Mouse (Mus musculus) stomach, postnatal 0 days (tissue): Measurements from ENCODE around the gene Atp6v1b1. TPM values are rescaled to one million over a fixed set of nuclear protein-coding genes. Genes with fewer than 3 reads are reported as not detected.

Experiments
- ATAC-seq: fragments of 200-750 bp; cut with Nextera tagmentation; 2 replicates; pipeline ENCODE4 v1.8.0; 2017; ENCODE audit not compliant: low FRiP score, low TSS enrichment
- DNase-seq: peaks from one replicate; pipeline ENCODE4 v3.0.0-alpha.2; 2016; ENCODE audit warnings: low spot score
- H3K27ac ChIP-seq: fragments of 300-500 bp; sonication (generic); replicated peaks from 2 replicates; pipeline ENCODE4 v1.5.1; 2014; ENCODE audit warnings: mild to moderate bottlenecking, control low read depth
- H3K27me3 ChIP-seq: fragments of 300-500 bp; sonication (generic); 2 replicates; pipeline ENCODE4 v1.6.1; 2014; ENCODE audit warnings: low read length; ENCODE audit not compliant: control insufficient read depth, insufficient read depth
- H3K36me3 ChIP-seq: fragments of 300-500 bp; sonication (generic); 2 replicates; pipeline ENCODE4 v1.6.1; 2014; ENCODE audit warnings: low read length, mixed read lengths; ENCODE audit not compliant: control insufficient read depth, insufficient read depth
- H3K4me1 ChIP-seq: fragments of 300-500 bp; sonication (generic); replicated peaks from 2 replicates; pipeline ENCODE4 v1.6.1; 2014; ENCODE audit warnings: antibody characterized with exemption; ENCODE audit not compliant: control insufficient read depth, insufficient read depth
- H3K4me2 ChIP-seq: fragments of 300-500 bp; sonication (generic); replicated peaks from 2 replicates; pipeline ENCODE4 v1.6.1; 2014; ENCODE audit warnings: low read depth, mild to moderate bottlenecking, control low read depth, moderate library complexity
- H3K4me3 ChIP-seq: fragments of 300-500 bp; sonication (generic); 2 replicates; pipeline ENCODE4 v1.5.1; 2014; ENCODE audit warnings: low read depth, low read length, control low read depth
- H3K9ac ChIP-seq: fragments of 300-500 bp; sonication (generic); 2 replicates; pipeline ENCODE4 v1.6.1; 2014; ENCODE audit warnings: mild to moderate bottlenecking, low read length, control low read depth, mixed read lengths
- H3K9me3 ChIP-seq: fragments of 300-500 bp; sonication (generic); 2 replicates; pipeline ENCODE4 v1.6.1; 2016; ENCODE audit warnings: low read length; ENCODE audit not compliant: control insufficient read depth
- CTCF ChIP-seq: IDR thresholded peaks from 2 replicates; pipeline ENCODE4 v1.5.1; 2016; ENCODE audit warnings: antibody characterized with exemption, low read depth, mild to moderate bottlenecking, moderate library complexity
- EP300 ChIP-seq: optimal IDR thresholded peaks from 2 replicates; pipeline ENCODE3; 2016; ENCODE audit warnings: antibody characterized with exemption
- WGBS: fragments of 180-500 bp; shearing (Covaris S2); extraction: QIAGEN DNeasy Blood & Tissue Kit; methylation state at CpG from one replicate; pipeline ENCODE4 v1.1.7; 2014; 5-methylcytosine and 5-hydroxymethylcytosine counted together
- polyA plus RNA-seq: library from polyadenylated mRNA; unstranded; fragments of >200 nt; fragmentation: Nextera tagmentation; extraction: Ambion mirVana; gene quantifications from 2 replicates; pipeline ENCODE4 v1.2.1, GENCODE M21; 2015

Atp6v1b1 gene
- polyA plus RNA-seq, 1 experiment from 2014 or later = 0.30 TPM

GRCm38 (mm10) chr6:83744557-83744956 lies 1.8 kb downstream of the Atp6v1b1 start:
- DNase-seq = peak; percentile 42
- Histone ChIP-seq H3K4me3 (no peak overlapping the region), H3K9ac (no peak overlapping the region), H3K36me3 (no peaks in the 10 kb centered on the region), H3K4me1 (no peaks in the 10 kb centered on the region), H3K9me3 (no peaks in the 10 kb centered on the region), H3K27ac (peak overlapping the region; percentile 61), H3K27me3 (no peaks in the 10 kb centered on the region), H3K4me2 (no peak overlapping the region)
- TF ChIP-seq CTCF (no peak), EP300 (no peak)
- 38% methylated on average over 5 of the region's 5 CpGs for WGBS
- ATAC-seq = peak; percentile 45

GRCm38 (mm10) chr6:83745466-83745865 lies 2.7 kb downstream of the Atp6v1b1 start:
- H3K27ac ChIP-seq = no peak overlapping the region
- H3K9me3 ChIP-seq = no peaks in the 10 kb centered on the region
- DNase-seq = no peak
- no peaks in the 10 kb centered on the region for H3K27me3 ChIP-seq
- TF ChIP-seq CTCF = no peak
- H3K9ac ChIP-seq = no peak overlapping the region
- no peaks in the 10 kb centered on the region for H3K4me1 ChIP-seq
- no peaks in the 10 kb centered on the region for H3K36me3 ChIP-seq
- H3K4me3 ChIP-seq = no peak overlapping the region
- no peak overlapping the region for H3K4me2 ChIP-seq
- ATAC-seq = no peak
- 62% methylated on average over 2 of the region's 2 CpGs for WGBS

- Histone ChIP-seq H3K9ac (no peak overlapping the region), H3K4me2 (no peak overlapping the region), H3K4me3 (no peak overlapping the region), H3K27ac (no peak overlapping the region), H3K9me3 (no peaks in the 10 kb centered on the region), H3K4me1 (no peaks in the 10 kb centered on the region), H3K36me3 (no peaks in the 10 kb centered on the region), H3K27me3 (no peaks in the 10 kb centered on the region)
- TF ChIP-seq CTCF (no peak), EP300 (no peak)
- 73% methylated on average over 3 of the region's 3 CpGs for WGBS
- no peak for DNase-seq
- no peak for ATAC-seq
These were observed 6.5 kb downstream of the Atp6v1b1 start for GRCm38 (mm10) chr6:83749286-83749685.

GRCm38 (mm10) chr6:83750171-83750684 lies 7.4 kb downstream of the Atp6v1b1 start:
- DNase-seq (peak; percentile 65), ATAC-seq (no peak)
- Histone ChIP-seq H3K9me3 (no peaks in the 10 kb centered on the region), H3K27me3 (no peaks in the 10 kb centered on the region), H3K36me3 (no peaks in the 10 kb centered on the region), H3K4me2 (no peak overlapping the region), H3K4me1 (no peaks in the 10 kb centered on the region), H3K9ac (0 out of 2 replicates have a peak overlapping the region, but pooled peaks have one; percentile 23), H3K4me3 (no peak overlapping the region), H3K27ac (no peak overlapping the region)
- 7% methylated on average over 11 of the region's 11 CpGs for WGBS
- TF ChIP-seq EP300 (no peak), CTCF (peak; percentile 90)

GRCm38 (mm10) chr6:83756051-83756450 lies 13.3 kb downstream of the Atp6v1b1 start:
- Histone ChIP-seq H3K27ac (no peak overlapping the region), H3K4me3 (no peak overlapping the region), H3K27me3 (0 out of 2 replicates have a peak, but pooled peaks cover 4% of the 10 kb centered on the region), H3K36me3 (no peaks in the 10 kb centered on the region), H3K4me1 (no peaks in the 10 kb centered on the region), H3K4me2 (no peak overlapping the region), H3K9me3 (no peaks in the 10 kb centered on the region), H3K9ac (no peak overlapping the region)
- DNase-seq (no peak), ATAC-seq (no peak)
- WGBS = 75% methylated on average over 9 of the region's 9 CpGs
- no peak for TF ChIP-seq EP300
- TF ChIP-seq CTCF = no peak

- H3K36me3 ChIP-seq = no peaks in the 10 kb centered on the region
- peak within 1 kb of the TSS; percentile 60 for H3K4me2 ChIP-seq
- H3K9ac ChIP-seq = peak within 1 kb of the TSS; percentile 3; the same call in 1 of the 2 replicates
- peak within 1 kb of the TSS; percentile 32 for H3K4me3 ChIP-seq
- no peaks in the 10 kb centered on the region for H3K9me3 ChIP-seq
- no peak within 1 kb of the TSS for H3K27ac ChIP-seq
- TF ChIP-seq EP300 (no peak), CTCF (no peak)
- H3K4me1 ChIP-seq = peaks cover 3% of the 10 kb centered on the region; the same call in 1 of the 2 replicates
- DNase-seq (no peak), ATAC-seq (no peak)
- 31% methylated on average over 6 of the region's 6 CpGs for WGBS
- 0 out of 2 replicates have a peak, but pooled peaks cover 2% of the 10 kb centered on the region for H3K27me3 ChIP-seq
These were observed 19.6 kb downstream of the Atp6v1b1 start, which contains the start of gene Ankrd53 for GRCm38 (mm10) chr6:83762344-83762743. Gene Ankrd53 (plus strand): TSS chr6:83762644.
